Mouse (Mus musculus): ENCODE results near the gene Col1a2. TPM values are rescaled to one million over a fixed set of nuclear protein-coding genes. Genes with fewer than 3 reads are reported as not detected.

Col1a2 gene
- 143 and 151 TPM in 2 replicates for polyA plus RNA-seq (2014; fragmentation: Nextera tagmentation; extraction: Ambion mirVana)

- H3K9me3 ChIP-seq (ENCODE audit: control insufficient read depth, low read length), result no peaks in the 10 kb centered on the region
- H3K9ac ChIP-seq (ENCODE audit: low read depth, low read length), result peak within 1 kb of the TSS; percentile 38; the same call in 1 of the 2 replicates
- WGBS, result 18% methylated on average over 2 of the region's 3 CpGs
- H3K27me3 ChIP-seq (ENCODE audit: control insufficient read depth, insufficient read depth, low read length), result no peaks in the 10 kb centered on the region; the same call in 1 of the 2 replicates
- H3K36me3 ChIP-seq (ENCODE audit: control insufficient read depth, insufficient read depth, low read length), result no peaks in the 10 kb centered on the region
- no peak within 1 kb of the TSS for H3K27ac ChIP-seq (ENCODE audit: low read depth, low read length)
- DNase-seq (ENCODE audit: low spot score) (no peak), ATAC-seq (ENCODE audit: low FRiP score) (peak; percentile 43; the same call in 1 of the 2 replicates)
- H3K4me2 ChIP-seq (replicated peaks; ENCODE audit: low read depth, low read length), result peak within 1 kb of the TSS; percentile 69
- peak within 1 kb of the TSS; percentile 34 for H3K4me3 ChIP-seq (ENCODE audit: low read depth, low read length)
- H3K4me1 ChIP-seq (replicated peaks; ENCODE audit: control insufficient read depth, insufficient read depth, low read length), result no peaks in the 10 kb centered on the region
These were observed at the start of gene Col1a2 for GRCm38 (mm10) chr6:4504603-4505131. TSS of gene Col1a2 (plus strand) at chr6:4504814.

- DNase-seq (ENCODE audit: low spot score) (peak; percentile 15), ATAC-seq (ENCODE audit: low FRiP score) (0 out of 2 replicates have a peak, but pooled peaks have one; percentile 27)
- Histone ChIP-seq H3K4me2 (replicated peaks; ENCODE audit: low read depth, low read length) (no peak overlapping the region), H3K9ac (ENCODE audit: low read depth, low read length) (no peak overlapping the region), H3K4me3 (ENCODE audit: low read depth, low read length) (no peak overlapping the region), H3K27ac (ENCODE audit: low read depth, low read length) (no peak overlapping the region), H3K9me3 (ENCODE audit: control insufficient read depth, low read length) (no peaks in the 10 kb centered on the region), H3K4me1 (replicated peaks; ENCODE audit: control insufficient read depth, insufficient read depth, low read length) (0 out of 2 replicates have a peak, but pooled peaks cover 2% of the 10 kb centered on the region), H3K27me3 (ENCODE audit: control insufficient read depth, insufficient read depth, low read length) (no peaks in the 10 kb centered on the region), H3K36me3 (ENCODE audit: control insufficient read depth, insufficient read depth, low read length) (no peaks in the 10 kb centered on the region)
- WGBS, result 52% methylated on average over 5 of the region's 5 CpGs
These were observed 49.1 kb upstream of the Col1a2 start for GRCm38 (mm10) chr6:4455518-4455917.

- H3K27me3 ChIP-seq (ENCODE audit: control insufficient read depth, insufficient read depth, low read length), result no peaks in the 10 kb centered on the region
- H3K9ac ChIP-seq (ENCODE audit: low read depth, low read length), result no peak overlapping the region
- ATAC-seq (ENCODE audit: low FRiP score), result 0 out of 2 replicates have a peak, but pooled peaks have one; percentile 25
- H3K4me3 ChIP-seq (ENCODE audit: low read depth, low read length), result no peak overlapping the region
- H3K4me1 ChIP-seq (replicated peaks; ENCODE audit: control insufficient read depth, insufficient read depth, low read length), result 0 out of 2 replicates have a peak, but pooled peaks cover 2% of the 10 kb centered on the region
- 12% methylated on average over 5 of the region's 5 CpGs for WGBS
- H3K36me3 ChIP-seq (ENCODE audit: control insufficient read depth, insufficient read depth, low read length), result no peaks in the 10 kb centered on the region
- H3K27ac ChIP-seq (ENCODE audit: low read depth, low read length), result peak overlapping the region; percentile 43
- no peak overlapping the region for H3K4me2 ChIP-seq (replicated peaks; ENCODE audit: low read depth, low read length)
- no peaks in the 10 kb centered on the region for H3K9me3 ChIP-seq (ENCODE audit: control insufficient read depth, low read length)
- peak; percentile 40 for DNase-seq (ENCODE audit: low spot score)
These were observed 48.5 kb upstream of the Col1a2 start for GRCm38 (mm10) chr6:4455961-4456617.

- Histone ChIP-seq H3K27ac (ENCODE audit: low read depth, low read length) (peak overlapping the region; percentile 43), H3K4me2 (replicated peaks; ENCODE audit: low read depth, low read length) (no peak overlapping the region), H3K4me1 (replicated peaks; ENCODE audit: control insufficient read depth, insufficient read depth, low read length) (0 out of 2 replicates have a peak, but pooled peaks cover 2% of the 10 kb centered on the region), H3K36me3 (ENCODE audit: control insufficient read depth, insufficient read depth, low read length) (no peaks in the 10 kb centered on the region), H3K9me3 (ENCODE audit: control insufficient read depth, low read length) (no peaks in the 10 kb centered on the region), H3K27me3 (ENCODE audit: control insufficient read depth, insufficient read depth, low read length) (no peaks in the 10 kb centered on the region), H3K9ac (ENCODE audit: low read depth, low read length) (no peak overlapping the region), H3K4me3 (ENCODE audit: low read depth, low read length) (no peak overlapping the region)
- 55% methylated on average over 12 of the region's 12 CpGs for WGBS
- ATAC-seq (ENCODE audit: low FRiP score) (no peak), DNase-seq (ENCODE audit: low spot score) (peak; percentile 20)
These were observed 47.7 kb upstream of the Col1a2 start for GRCm38 (mm10) chr6:4456691-4457447.

GRCm38 (mm10) chr6:4457555-4457996 lies 47.0 kb upstream of the Col1a2 start:
- whole genome bisulfite sequencing, result 29% methylated on average over 6 of the region's 6 CpGs
- Histone ChIP-seq H3K27me3 (ENCODE audit: control insufficient read depth, insufficient read depth, low read length) (no peaks in the 10 kb centered on the region), H3K4me1 (replicated peaks; ENCODE audit: control insufficient read depth, insufficient read depth, low read length) (0 out of 2 replicates have a peak, but pooled peaks cover 2% of the 10 kb centered on the region), H3K36me3 (ENCODE audit: control insufficient read depth, insufficient read depth, low read length) (no peaks in the 10 kb centered on the region), H3K9me3 (ENCODE audit: control insufficient read depth, low read length) (no peaks in the 10 kb centered on the region), H3K4me3 (ENCODE audit: low read depth, low read length) (no peak overlapping the region), H3K9ac (ENCODE audit: low read depth, low read length) (no peak overlapping the region), H3K4me2 (replicated peaks; ENCODE audit: low read depth, low read length) (no peak overlapping the region), H3K27ac (ENCODE audit: low read depth, low read length) (0 out of 2 replicates have a peak overlapping the region, but pooled peaks have one; percentile 36)
- DNase-seq (ENCODE audit: low spot score) (peak; percentile 57), ATAC-seq (ENCODE audit: low FRiP score) (no peak)

- no peaks in the 10 kb centered on the region for H3K27me3 ChIP-seq (ENCODE audit: control insufficient read depth, insufficient read depth, low read length)
- no peak for ATAC-seq (ENCODE audit: low FRiP score)
- no peak overlapping the region for H3K4me2 ChIP-seq (replicated peaks; ENCODE audit: low read depth, low read length)
- no peaks in the 10 kb centered on the region for H3K36me3 ChIP-seq (ENCODE audit: control insufficient read depth, insufficient read depth, low read length)
- H3K9ac ChIP-seq (ENCODE audit: low read depth, low read length), result no peak overlapping the region
- no peak overlapping the region for H3K4me3 ChIP-seq (ENCODE audit: low read depth, low read length)
- H3K4me1 ChIP-seq (replicated peaks; ENCODE audit: control insufficient read depth, insufficient read depth, low read length), result no peaks in the 10 kb centered on the region
- no peak overlapping the region for H3K27ac ChIP-seq (ENCODE audit: low read depth, low read length)
- no peaks in the 10 kb centered on the region for H3K9me3 ChIP-seq (ENCODE audit: control insufficient read depth, low read length)
- no peak for DNase-seq (ENCODE audit: low spot score)
- 45% methylated on average over 3 of the region's 3 CpGs for WGBS
These were observed 39.3 kb upstream of the Col1a2 start for GRCm38 (mm10) chr6:4465320-4465719.

- Histone ChIP-seq H3K27me3 (ENCODE audit: control insufficient read depth, insufficient read depth, low read length) (no peaks in the 10 kb centered on the region), H3K9me3 (ENCODE audit: control insufficient read depth, low read length) (no peaks in the 10 kb centered on the region), H3K4me2 (replicated peaks; ENCODE audit: low read depth, low read length) (no peak overlapping the region), H3K4me3 (ENCODE audit: low read depth, low read length) (no peak overlapping the region), H3K27ac (ENCODE audit: low read depth, low read length) (no peak overlapping the region), H3K9ac (ENCODE audit: low read depth, low read length) (no peak overlapping the region), H3K4me1 (replicated peaks; ENCODE audit: control insufficient read depth, insufficient read depth, low read length) (no peaks in the 10 kb centered on the region), H3K36me3 (ENCODE audit: control insufficient read depth, insufficient read depth, low read length) (no peaks in the 10 kb centered on the region)
- no peak for ATAC-seq (ENCODE audit: low FRiP score)
- WGBS, result 63% methylated on average over 4 of the region's 4 CpGs
- DNase-seq (ENCODE audit: low spot score), result no peak
These were observed 21.1 kb upstream of the Col1a2 start for GRCm38 (mm10) chr6:4483577-4483936.

- no peak overlapping the region for H3K27ac ChIP-seq (ENCODE audit: low read depth, low read length)
- H3K36me3 ChIP-seq (ENCODE audit: control insufficient read depth, insufficient read depth, low read length), result no peaks in the 10 kb centered on the region
- no peak for DNase-seq (ENCODE audit: low spot score)
- no peaks in the 10 kb centered on the region for H3K9me3 ChIP-seq (ENCODE audit: control insufficient read depth, low read length)
- H3K4me1 ChIP-seq (replicated peaks; ENCODE audit: control insufficient read depth, insufficient read depth, low read length), result no peaks in the 10 kb centered on the region
- H3K9ac ChIP-seq (ENCODE audit: low read depth, low read length), result no peak overlapping the region
- no peaks in the 10 kb centered on the region for H3K27me3 ChIP-seq (ENCODE audit: control insufficient read depth, insufficient read depth, low read length)
- no peak overlapping the region for H3K4me3 ChIP-seq (ENCODE audit: low read depth, low read length)
- 65% methylated on average over 7 of the region's 7 CpGs for WGBS
- no peak overlapping the region for H3K4me2 ChIP-seq (replicated peaks; ENCODE audit: low read depth, low read length)
- ATAC-seq (ENCODE audit: low FRiP score), result no peak
These were observed 20.5 kb upstream of the Col1a2 start for GRCm38 (mm10) chr6:4483937-4484601.
